Mouse (Mus musculus) heart, embryonic 12.5 days (tissue): ENCODE results near the gene Rbm42. TPM values are rescaled to one million over a fixed set of nuclear protein-coding genes. Genes with fewer than 3 reads are reported as not detected.
A peak's percentile ranks its signal among the peaks of the same experiment; 100 is the strongest.

Experiments used
- ATAC-seq: fragments of 200-750 bp; cut with Nextera tagmentation; 2 replicates; pipeline ENCODE4 v1.8.0; 2017; ENCODE audit warnings: moderate TSS enrichment, moderate library complexity; ENCODE audit not compliant: insufficient number of reproducible peaks, low FRiP score
- H3K27ac ChIP-seq: fragments of 300-500 bp; sonication (generic); 2 replicates; pipeline ENCODE4 v1.5.1; 2016; ENCODE audit warnings: mild to moderate bottlenecking, moderate library complexity; ENCODE audit not compliant: poor library complexity, severe bottlenecking
- H3K27me3 ChIP-seq: fragments of 300-500 bp; sonication (generic); replicated peaks from 2 replicates; pipeline ENCODE4 v1.6.1; 2016; ENCODE audit warnings: mild to moderate bottlenecking, moderate library complexity
- H3K36me3 ChIP-seq: fragments of 300-500 bp; sonication (generic); 2 replicates; pipeline ENCODE4 v1.6.1; 2016; ENCODE audit warnings: mild to moderate bottlenecking, moderate library complexity
- H3K4me1 ChIP-seq: fragments of 300-500 bp; sonication (generic); replicated peaks from 2 replicates; pipeline ENCODE4 v1.6.1; 2016; ENCODE audit warnings: mild to moderate bottlenecking
- H3K4me2 ChIP-seq: fragments of 300-500 bp; sonication (generic); 2 replicates; pipeline ENCODE4 v1.6.1; 2016; ENCODE audit warnings: mild to moderate bottlenecking, moderate library complexity
- H3K4me3 ChIP-seq: fragments of 300-500 bp; sonication (generic); 2 replicates; pipeline ENCODE4 v1.5.1; 2016; ENCODE audit warnings: mild to moderate bottlenecking
- H3K9ac ChIP-seq: fragments of 300-500 bp; sonication (generic); 2 replicates; pipeline ENCODE4 v1.6.1; 2016; ENCODE audit warnings: mild to moderate bottlenecking, moderate library complexity
- H3K9me3 ChIP-seq: fragments of 300-500 bp; sonication (generic); replicated peaks from 2 replicates; pipeline ENCODE4 v1.6.1; 2016; ENCODE audit warnings: mild to moderate bottlenecking, moderate library complexity
- WGBS: fragments of 180-500 bp; shearing (Covaris S2); methylation state at CpG from one replicate; pipeline ENCODE4 v1.1.7; 2016; 5-methylcytosine and 5-hydroxymethylcytosine counted together
- polyA plus RNA-seq: library from polyadenylated mRNA; unstranded; fragments of >200 nt; fragmentation: Nextera tagmentation; extraction: Ambion mirVana; gene quantifications from 2 replicates; pipeline ENCODE4 v1.2.1, GENCODE M21; 2016

Rbm42 gene
- polyA plus RNA-seq = 96.5 and 103 TPM in 2 replicates

- Histone ChIP-seq H3K9me3 (no peaks in the 10 kb centered on the region), H3K4me2 (peak within 1 kb of the TSS; percentile 86), H3K9ac (peak within 1 kb of the TSS; percentile 90), H3K4me3 (peak within 1 kb of the TSS; percentile 76), H3K27ac (peak within 1 kb of the TSS; percentile 36; the same call in 1 of the 2 replicates), H3K27me3 (no peaks in the 10 kb centered on the region), H3K36me3 (peaks cover 65% of the 10 kb centered on the region), H3K4me1 (peaks cover 5% of the 10 kb centered on the region)
- 2% methylated on average over 59 of the region's 59 CpGs for WGBS
- ATAC-seq = peak; percentile 99
These were observed at the start of gene Rbm42 for GRCm38 (mm10) chr7:30649591-30650540. Gene Rbm42 (minus strand): TSS chr7:30650317.

- peaks cover 6% of the 10 kb centered on the region for H3K4me1 ChIP-seq
- ATAC-seq = no peak; the same call in 1 of the 2 replicates
- no peak within 1 kb of the TSS for H3K4me2 ChIP-seq
- no peaks in the 10 kb centered on the region for H3K36me3 ChIP-seq
- no peak within 1 kb of the TSS for H3K27ac ChIP-seq
- no peaks in the 10 kb centered on the region for H3K9me3 ChIP-seq
- 34% methylated on average over 9 of the region's 9 CpGs for WGBS
- H3K4me3 ChIP-seq = no peak within 1 kb of the TSS
- H3K27me3 ChIP-seq = no peaks in the 10 kb centered on the region
- H3K9ac ChIP-seq = no peak within 1 kb of the TSS
These were observed 48.5 kb upstream of the Rbm42 start, which contains the start of gene 2200002J24Rik for GRCm38 (mm10) chr7:30698589-30698988. Gene 2200002J24Rik (plus strand): TSS chr7:30698926.

- WGBS = 59% methylated on average over 5 of the region's 5 CpGs
- no peak overlapping the region for H3K9ac ChIP-seq
- H3K36me3 ChIP-seq = no peaks in the 10 kb centered on the region
- no peak overlapping the region for H3K4me2 ChIP-seq
- no peaks in the 10 kb centered on the region for H3K27me3 ChIP-seq
- no peak for ATAC-seq
- H3K4me3 ChIP-seq = no peak overlapping the region
- no peaks in the 10 kb centered on the region for H3K9me3 ChIP-seq
- H3K27ac ChIP-seq = no peak overlapping the region
- H3K4me1 ChIP-seq = peaks cover 6% of the 10 kb centered on the region
These were observed 48.0 kb upstream of the Rbm42 start for GRCm38 (mm10) chr7:30698101-30698500.

- no peak overlapping the region for H3K27ac ChIP-seq
- ATAC-seq = no peak
- H3K4me2 ChIP-seq = no peak overlapping the region
- H3K4me1 ChIP-seq = no peaks in the 10 kb centered on the region
- H3K9ac ChIP-seq = no peak overlapping the region
- H3K9me3 ChIP-seq = no peaks in the 10 kb centered on the region
- H3K36me3 ChIP-seq = no peaks in the 10 kb centered on the region
- H3K4me3 ChIP-seq = no peak overlapping the region
- 74% methylated on average over 6 of the region's 6 CpGs for WGBS
- H3K27me3 ChIP-seq = peaks cover 19% of the 10 kb centered on the region
These were observed 38.2 kb upstream of the Rbm42 start for GRCm38 (mm10) chr7:30688325-30688724.

- no peak for ATAC-seq
- Histone ChIP-seq H3K4me1 (no peaks in the 10 kb centered on the region; the same call in 1 of the 2 replicates), H3K36me3 (no peaks in the 10 kb centered on the region), H3K27ac (no peak overlapping the region), H3K9ac (no peak overlapping the region), H3K9me3 (0 out of 2 replicates have a peak, but pooled peaks cover 3% of the 10 kb centered on the region), H3K4me3 (no peak overlapping the region), H3K27me3 (peaks cover 18% of the 10 kb centered on the region), H3K4me2 (no peak overlapping the region)
- 64% methylated on average over 2 of the region's 2 CpGs for WGBS
These were observed 33.3 kb upstream of the Rbm42 start for GRCm38 (mm10) chr7:30683425-30683824.

GRCm38 (mm10) chr7:30681897-30682296, 31.8 kb upstream of the Rbm42 start:
- Histone ChIP-seq H3K4me2 (no peak overlapping the region), H3K36me3 (no peaks in the 10 kb centered on the region), H3K9ac (no peak overlapping the region), H3K4me3 (no peak overlapping the region), H3K27ac (no peak overlapping the region), H3K9me3 (0 out of 2 replicates have a peak, but pooled peaks cover 5% of the 10 kb centered on the region), H3K27me3 (0 out of 2 replicates have a peak, but pooled peaks cover 4% of the 10 kb centered on the region), H3K4me1 (no peaks in the 10 kb centered on the region; the same call in 1 of the 2 replicates)
- ATAC-seq = no peak
- WGBS = 48% methylated on average over 5 of the region's 5 CpGs

GRCm38 (mm10) chr7:30678263-30678975, 28.3 kb upstream of the Rbm42 start:
- no peak for ATAC-seq
- Histone ChIP-seq H3K27ac (no peak overlapping the region), H3K4me2 (no peak overlapping the region), H3K4me3 (no peak overlapping the region), H3K4me1 (no peaks in the 10 kb centered on the region; the same call in 1 of the 2 replicates), H3K9me3 (0 out of 2 replicates have a peak, but pooled peaks cover 5% of the 10 kb centered on the region), H3K36me3 (no peaks in the 10 kb centered on the region), H3K27me3 (no peaks in the 10 kb centered on the region), H3K9ac (no peak overlapping the region)
- WGBS = 68% methylated on average over 5 of the region's 5 CpGs

- Histone ChIP-seq H3K36me3 (no peaks in the 10 kb centered on the region), H3K4me3 (no peak within 1 kb of the TSS), H3K9me3 (no peaks in the 10 kb centered on the region), H3K9ac (no peak within 1 kb of the TSS), H3K27ac (no peak within 1 kb of the TSS), H3K4me1 (no peaks in the 10 kb centered on the region), H3K4me2 (no peak within 1 kb of the TSS), H3K27me3 (no peaks in the 10 kb centered on the region; the same call in 1 of the 2 replicates)
- no peak for ATAC-seq
- 53% methylated on average over 9 of the region's 9 CpGs for WGBS
These were observed 21.4 kb upstream of the Rbm42 start, which contains the start of gene Pmis2 for GRCm38 (mm10) chr7:30671480-30671879. Gene Pmis2 (minus strand): TSS chr7:30671605.

- H3K4me3 ChIP-seq = no peak overlapping the region
- no peaks in the 10 kb centered on the region; the same call in 1 of the 2 replicates for H3K27me3 ChIP-seq
- no peak overlapping the region for H3K9ac ChIP-seq
- ATAC-seq = no peak
- H3K9me3 ChIP-seq = no peaks in the 10 kb centered on the region
- WGBS = 29% methylated on average over 3 of the region's 3 CpGs
- H3K4me1 ChIP-seq = 0 out of 2 replicates have a peak, but pooled peaks cover 5% of the 10 kb centered on the region
- no peaks in the 10 kb centered on the region for H3K36me3 ChIP-seq
- H3K4me2 ChIP-seq = no peak overlapping the region
- H3K27ac ChIP-seq = no peak overlapping the region
These were observed 19.1 kb upstream of the Rbm42 start for GRCm38 (mm10) chr7:30669229-30669628.

GRCm38 (mm10) chr7:30665321-30665720, 15.2 kb upstream of the Rbm42 start:
- H3K27ac ChIP-seq = no peak overlapping the region
- peak overlapping the region; percentile 95 for H3K4me3 ChIP-seq
- H3K9ac ChIP-seq = peak overlapping the region; percentile 93
- WGBS = 11% methylated on average over 11 of the region's 11 CpGs
- no peaks in the 10 kb centered on the region; the same call in 1 of the 2 replicates for H3K27me3 ChIP-seq
- peaks cover 17% of the 10 kb centered on the region for H3K36me3 ChIP-seq
- H3K4me2 ChIP-seq = peak overlapping the region; percentile 94
- no peaks in the 10 kb centered on the region for H3K9me3 ChIP-seq
- ATAC-seq = peak; percentile 56
- H3K4me1 ChIP-seq = 0 out of 2 replicates have a peak, but pooled peaks cover 8% of the 10 kb centered on the region
